Comparison of ENCODE assay signal across 8 mouse cellular contexts in genomic region chr6:4506106-4506505, GRCm38 (mm10). TPM values are rescaled to one million over a fixed set of nuclear protein-coding genes. Genes with fewer than 3 reads are reported as not detected.
A peak's percentile ranks its signal among the peaks of the same experiment; 100 is the strongest.
DNase-seq lines count a peak whose midpoint lies in the region; ATAC-seq and TF ChIP-seq lines count a peak whose summit lies in the region.

No protein-coding gene starts in this region.

- DNase-seq in left cerebral cortex, adult 2 months (ENCODE audit: extremely low spot score in 1 of 2, low spot score in 2 of 2), result no peak
- no peak for DNase-seq in left cerebral cortex, postnatal 4 days
- no peak for DNase-seq in thymus, postnatal 4 days
- DNase-seq in right cerebral cortex, adult 18-20 months, result no peak
- no peak for DNase-seq in gastrocnemius, postnatal 36 days

- no peaks in the 10 kb centered on the region for H3K9me3 ChIP-seq in heart, embryonic 13.5 days
- no peaks in the 10 kb centered on the region for H3K9me3 ChIP-seq in limb, embryonic 12.5 days

- peak overlapping the region; percentile 89 for H3K4me2 ChIP-seq in heart, embryonic 13.5 days
- H3K4me2 ChIP-seq in limb, embryonic 12.5 days, result peak overlapping the region; percentile 68
- peak overlapping the region; percentile 59 for H3K4me2 ChIP-seq in myocyte (ENCODE audit: low read depth)

- no peak overlapping the region for H3K27ac ChIP-seq in left cerebral cortex, adult 2 months
- H3K27ac ChIP-seq in heart, embryonic 13.5 days (replicated peaks), result peak overlapping the region; percentile 79
- peak overlapping the region; percentile 89 for H3K27ac ChIP-seq in limb, embryonic 12.5 days

- WGBS in heart, embryonic 13.5 days, result 5% methylated on average over 11 of the region's 11 CpGs
- 3% methylated on average over 11 of the region's 11 CpGs for WGBS in limb, embryonic 12.5 days

- no peak overlapping the region for H3ac ChIP-seq in myocyte (ENCODE audit: control insufficient read depth, insufficient read length)

- TF ChIP-seq POLR2A in myocyte (IDR thresholded peaks at IDR 0.05; ENCODE audit: insufficient read length, low read depth), result no peak

- peaks cover 6% of the 10 kb centered on the region; the same call in 1 of the 2 replicates for H3K36me3 ChIP-seq in heart, embryonic 13.5 days
- peaks cover 22% of the 10 kb centered on the region for H3K36me3 ChIP-seq in limb, embryonic 12.5 days
- H3K36me3 ChIP-seq in myocyte (ENCODE audit: control insufficient read depth, insufficient read depth), result peaks cover 16% of the 10 kb centered on the region

- no peak overlapping the region; the same call in 1 of the 2 replicates for H3K4me3 ChIP-seq in left cerebral cortex, adult 2 months
- H3K4me3 ChIP-seq in heart, embryonic 13.5 days, result peak overlapping the region; percentile 60
- peak overlapping the region; percentile 45 for H3K4me3 ChIP-seq in limb, embryonic 12.5 days (replicated peaks)
- H3K4me3 ChIP-seq in myocyte, result peak overlapping the region; percentile 55

- no peak for ATAC-seq in heart, embryonic 13.5 days (ENCODE audit: extremely low read depth, insufficient number of reproducible peaks, low FRiP score, low TSS enrichment)
- ATAC-seq in limb, embryonic 12.5 days (ENCODE audit: insufficient number of reproducible peaks, insufficient read depth, low FRiP score, low TSS enrichment, low read depth), result no peak

- intact Hi-C loops in left cerebral cortex, adult 2 months (cut with DNase I), result loop anchor here (5.0 kb wide), 1 partner anchor 89 kb away; no protein-coding TSS in a partner anchor
- intact Hi-C loops in left cerebral cortex, postnatal 4 days (cut with DNase I), result no loop called here
- intact Hi-C loops in gastrocnemius, postnatal 36 days (cut with DNase I), result loop anchor here (5.0 kb wide), 1 partner anchor 89 kb away; no protein-coding TSS in a partner anchor

- peaks cover 21% of the 10 kb centered on the region for H3K4me1 ChIP-seq in heart, embryonic 13.5 days
- peaks cover 31% of the 10 kb centered on the region for H3K4me1 ChIP-seq in limb, embryonic 12.5 days (replicated peaks)

- peak; percentile 37 for TF ChIP-seq CTCF in left cerebral cortex, adult 2 months (IDR thresholded peaks at IDR 0.05)

- peaks cover 30% of the 10 kb centered on the region for H3K79me2 ChIP-seq in myocyte (ENCODE audit: control insufficient read depth, insufficient read depth)

- no peaks in the 10 kb centered on the region for H3K27me3 ChIP-seq in heart, embryonic 13.5 days (replicated peaks)
- H3K27me3 ChIP-seq in limb, embryonic 12.5 days, result no peaks in the 10 kb centered on the region
- no peaks in the 10 kb centered on the region for H3K27me3 ChIP-seq in myocyte (ENCODE audit: control insufficient read depth, insufficient read depth, insufficient read length)

- peak overlapping the region; percentile 80 for H3K9ac ChIP-seq in heart, embryonic 13.5 days
- peak overlapping the region; percentile 61 for H3K9ac ChIP-seq in limb, embryonic 12.5 days (replicated peaks)

TF ChIP-seq in myocyte, 11 proteins besides CTCF, POLR2A, EP300 and RAD21:
- TF ChIP-seq POLR2AphosphoS2 (IDR thresholded peaks at IDR 0.05; ENCODE audit: insufficient read length, low read depth) (no peak), MAX (IDR thresholded peaks at IDR 0.05; ENCODE audit: low read depth) (no peak), CEBPB (IDR thresholded peaks at IDR 0.05; ENCODE audit: insufficient read depth, poor library complexity, severe bottlenecking) (0 out of 2 replicates have a peak, but pooled peaks have one; percentile 10), REST (IDR thresholded peaks at IDR 0.05; ENCODE audit: insufficient read depth, insufficient read length) (no peak), SRF (IDR thresholded peaks at IDR 0.05; ENCODE audit: control insufficient read depth, insufficient read length, low read depth) (no peak), USF1 (IDR thresholded peaks at IDR 0.05; ENCODE audit: low read depth) (no peak)

RNA-seq across cellular contexts. Expression of gene Col1a2, which starts 1.5 kb away (rescaled TPM):
- 10 to 100 TPM; 20.2 to 21.8 TPM for total RNA-seq in left cerebral cortex, adult 2 months (2021)
- 10 to 100 TPM; 67.5 to 70.6 TPM for total RNA-seq in left cerebral cortex, postnatal 4 days (2021)
- polyA plus RNA-seq in heart, embryonic 13.5 days (2015; fragmentation: Nextera tagmentation; extraction: Ambion mirVana), result 253 and 328 TPM in 2 replicates
- polyA plus RNA-seq in limb, embryonic 12.5 days (2016; fragmentation: Nextera tagmentation; extraction: Ambion mirVana), result 448 and 471 TPM in 2 replicates
- polyA plus RNA-seq in myocyte (2012; fragmentation: generic; extraction: Trizol), result 627 TPM
- total RNA-seq in gastrocnemius, postnatal 36 days (2021), result 100 to 1,000 TPM; 437 to 544 TPM

Comparison
In these comparisons a context has a peak if more than half of its experiments do, and no peak if none do; other contexts are left out.
1. RNA of gene Col1a2, which starts 1.5 kb away (total RNA-seq): 437 to 544 TPM in gastrocnemius, postnatal 36 days; 67.5 to 70.6 TPM in left cerebral cortex, postnatal 4 days and 20.2 to 21.8 TPM in left cerebral cortex, adult 2 months; every median in the first group is over 4 times any median in the second.
2. Peak in every context shown above with its lines, with median percentiles within 50 percentile points of each other: H3K4me2 ChIP-seq.